Mouse (Mus musculus) CD8-positive naive resting alpha-beta T cell, adult 2 months (primary cell): Measurements from ENCODE around the gene Flywch1.

ENCODE experiments used
- DNase-seq, 2 experiments: peaks; one replicate each; pipeline ENCODE4 v3.0.0; 2022; ENCODE audit warnings: low read depth in 2 of 2, low spot score in 2 of 2

The Flywch1 gene

GRCm38 (mm10) chr17:23771284-23772218 lies at the start of gene Flywch1:
Gene Flywch1, minus strand, starts transcription at chr17:23771602.
- DNase-seq = peak; percentile 92 to 96

GRCm38 (mm10) chr17:23820731-23821130 lies 49.3 kb upstream of the Flywch1 start:
- no peak for DNase-seq

DNA sequence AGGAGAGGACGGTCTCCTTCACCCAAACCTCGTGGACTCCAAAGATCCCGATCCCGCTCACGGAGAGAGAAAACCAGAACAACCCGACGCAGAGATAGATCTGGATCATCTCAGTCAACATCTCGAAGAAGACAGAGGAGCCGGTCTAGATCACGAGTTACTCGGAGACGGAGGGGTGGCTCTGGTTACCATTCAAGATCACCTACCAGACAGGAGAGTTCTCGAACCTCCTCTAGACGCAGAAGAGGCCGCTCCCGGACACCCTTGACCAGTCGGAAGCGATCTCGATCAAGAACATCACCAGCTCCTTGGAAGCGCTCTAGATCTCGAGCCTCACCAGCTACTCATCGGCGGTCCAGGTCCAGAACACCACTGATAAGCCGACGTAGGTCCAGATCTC lies 47.8 kb upstream of the Flywch1 start:
- no peak for DNase-seq

- no peak for DNase-seq
These were observed 47.2 kb upstream of the Flywch1 start for GRCm38 (mm10) chr17:23818579-23818978.

DNA sequence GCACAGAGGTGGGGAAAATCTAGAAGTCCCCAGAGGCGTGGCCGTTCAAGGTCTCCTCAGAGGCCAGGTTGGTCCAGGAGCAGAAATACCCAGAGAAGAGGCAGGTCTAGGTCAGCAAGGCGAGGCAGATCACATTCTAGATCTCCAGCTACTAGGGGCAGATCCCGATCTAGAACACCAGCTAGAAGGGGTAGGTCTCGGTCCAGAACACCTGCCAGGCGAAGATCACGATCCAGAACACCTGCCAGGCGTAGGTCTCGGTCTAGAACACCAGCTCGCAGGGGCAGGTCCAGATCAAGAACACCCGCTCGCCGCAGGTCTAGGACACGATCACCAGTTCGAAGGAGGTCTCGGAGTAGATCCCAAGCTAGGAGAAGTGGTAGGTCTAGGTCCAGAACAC lies 44.2 kb upstream of the Flywch1 start:
- DNase-seq = no peak

- DNase-seq = no peak
These were observed 36.5 kb upstream of the Flywch1 start for GRCm38 (mm10) chr17:23807918-23808317.

DNA sequence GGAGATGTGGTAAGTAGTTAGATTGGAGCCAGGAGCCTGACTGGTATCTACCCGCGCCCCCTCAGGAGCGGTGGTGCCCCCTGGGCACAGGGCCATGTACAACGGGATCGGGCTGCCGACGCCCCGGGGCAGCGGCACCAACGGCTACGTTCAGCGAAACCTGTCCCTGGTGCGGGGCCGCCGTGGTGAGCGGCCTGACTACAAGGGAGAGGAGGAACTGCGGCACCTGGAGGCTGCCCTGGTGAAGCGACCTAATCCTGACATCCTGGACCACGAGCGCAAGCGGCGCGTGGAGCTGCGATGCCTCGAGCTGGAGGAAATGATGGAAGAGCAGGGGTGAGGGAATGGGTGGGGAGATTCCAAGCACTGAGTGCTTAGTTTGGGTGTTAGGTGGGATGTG lies 35.5 kb upstream of the Flywch1 start:
- no peak for DNase-seq

DNA sequence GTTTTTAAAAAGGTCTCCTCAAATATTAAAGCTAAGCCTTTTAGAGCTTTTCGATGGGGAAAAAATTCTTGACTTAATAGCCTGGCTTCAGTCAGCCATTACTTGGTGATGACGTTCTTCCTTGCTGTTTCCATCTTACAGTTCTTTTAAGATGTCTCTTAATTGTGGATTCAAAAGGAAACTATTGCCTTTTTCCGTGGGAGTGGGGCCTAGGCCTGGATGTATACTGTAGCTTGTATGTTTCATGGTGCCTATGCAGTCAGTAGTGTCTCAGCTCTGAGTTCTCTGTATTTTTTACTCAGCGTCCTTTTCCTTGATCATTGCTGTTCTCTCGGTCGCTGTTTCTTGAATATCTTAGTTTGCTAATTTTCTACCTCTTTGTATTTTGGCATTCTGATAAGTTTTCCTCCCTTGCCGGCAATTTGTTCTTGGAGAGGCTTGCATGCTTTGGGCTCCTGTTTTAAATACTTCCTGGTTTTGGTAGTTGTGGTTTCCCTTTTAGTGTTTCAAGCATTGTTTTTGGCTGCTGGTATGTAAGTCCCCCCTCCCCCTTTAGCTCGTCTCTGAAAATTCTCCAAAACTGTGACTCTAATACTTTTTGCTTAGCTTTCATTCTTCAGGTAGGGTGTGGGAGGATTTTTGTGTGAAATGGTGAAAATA lies 33.2 kb upstream of the Flywch1 start:
- DNase-seq = no peak

DNA sequence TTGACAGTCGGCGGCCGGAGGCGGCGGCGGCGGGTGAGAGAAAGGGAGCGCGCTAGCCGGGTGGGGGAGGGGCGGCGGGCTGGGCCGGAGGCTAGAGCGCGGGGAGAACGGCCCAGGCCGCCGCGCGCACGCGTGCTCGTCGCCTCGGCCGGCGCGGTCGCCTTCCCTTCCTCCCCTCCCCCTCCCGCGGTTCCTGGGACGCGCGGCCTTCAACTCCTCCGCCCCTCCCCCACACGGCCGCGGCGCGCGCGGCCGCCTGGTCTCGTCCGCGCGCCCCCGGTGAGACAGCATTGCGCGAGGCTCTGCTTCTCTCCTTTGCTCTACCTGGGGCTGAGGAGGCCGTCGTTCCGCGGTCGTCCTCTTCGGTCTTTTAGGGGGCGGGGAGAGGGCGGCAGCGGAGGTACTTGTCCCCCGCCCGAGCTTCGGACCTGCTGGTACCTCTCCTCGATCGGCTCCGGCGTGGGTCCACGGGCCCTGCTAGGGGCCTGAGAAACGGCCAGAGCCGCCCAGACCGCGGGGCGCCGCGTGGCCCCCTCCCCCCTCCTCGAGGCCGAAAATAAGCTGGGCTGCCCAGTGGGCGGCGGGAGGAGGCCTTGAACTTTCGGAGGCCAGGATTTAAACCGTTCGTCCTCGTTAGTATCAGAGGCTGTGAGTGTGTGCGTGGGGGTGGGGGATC lies 32.1 kb upstream of the Flywch1 start:
- DNase-seq = peak in 1 of 2 experiments; percentile 38

DNA sequence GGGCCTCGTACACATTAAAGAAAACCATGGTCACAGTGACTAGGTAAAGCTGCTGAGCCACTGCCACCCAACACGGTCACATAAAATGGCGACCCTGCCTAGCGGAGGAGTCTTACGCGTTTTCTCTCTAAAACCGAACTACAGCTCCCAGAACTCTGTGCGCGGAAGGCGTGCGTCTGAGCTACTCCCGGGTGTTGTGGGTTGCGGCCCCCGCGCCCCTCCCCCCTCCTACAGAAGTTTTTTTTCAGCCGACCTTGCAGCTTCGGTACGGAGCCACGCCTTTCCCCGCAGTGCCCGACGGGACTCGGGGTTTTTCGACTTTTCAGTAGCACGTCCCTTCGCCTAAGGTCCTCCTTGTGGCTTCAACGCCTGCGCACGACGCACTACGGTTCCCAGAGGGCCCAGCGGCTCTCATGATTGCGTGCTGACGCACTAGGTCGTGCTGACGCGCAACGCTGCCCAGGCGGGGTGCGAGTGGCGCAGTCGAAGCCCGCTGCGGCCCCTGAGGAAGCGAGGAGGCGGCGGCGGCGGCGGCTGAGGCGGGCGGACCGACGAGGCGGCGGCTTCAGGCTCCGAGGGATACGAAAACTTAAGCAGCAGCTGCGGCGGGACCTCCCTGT lies 31.5 kb upstream of the Flywch1 start:
- peak; percentile 94 to 95 for DNase-seq

- DNase-seq = no peak
These were observed 30.2 kb upstream of the Flywch1 start for GRCm38 (mm10) chr17:23801627-23802026.

- DNase-seq = no peak
These were observed 25.9 kb upstream of the Flywch1 start for GRCm38 (mm10) chr17:23797316-23797715.

- DNase-seq = no peak
These were observed 23.9 kb upstream of the Flywch1 start for GRCm38 (mm10) chr17:23795323-23795722.

DNA sequence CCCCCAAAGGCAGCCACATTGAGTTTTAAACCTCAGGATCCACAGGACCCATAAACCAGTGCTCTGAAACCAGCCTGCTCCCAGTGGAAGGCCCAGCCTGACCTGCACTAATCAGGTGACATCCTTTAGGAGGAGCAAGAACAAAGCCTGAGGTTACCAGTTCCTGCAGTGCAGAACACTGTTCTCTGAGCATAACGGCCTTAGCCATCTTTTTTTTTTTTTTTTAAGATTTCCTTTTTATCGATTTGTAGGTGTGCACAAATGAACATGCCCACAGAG lies 19.6 kb upstream of the Flywch1 start:
- DNase-seq = no peak

DNA sequence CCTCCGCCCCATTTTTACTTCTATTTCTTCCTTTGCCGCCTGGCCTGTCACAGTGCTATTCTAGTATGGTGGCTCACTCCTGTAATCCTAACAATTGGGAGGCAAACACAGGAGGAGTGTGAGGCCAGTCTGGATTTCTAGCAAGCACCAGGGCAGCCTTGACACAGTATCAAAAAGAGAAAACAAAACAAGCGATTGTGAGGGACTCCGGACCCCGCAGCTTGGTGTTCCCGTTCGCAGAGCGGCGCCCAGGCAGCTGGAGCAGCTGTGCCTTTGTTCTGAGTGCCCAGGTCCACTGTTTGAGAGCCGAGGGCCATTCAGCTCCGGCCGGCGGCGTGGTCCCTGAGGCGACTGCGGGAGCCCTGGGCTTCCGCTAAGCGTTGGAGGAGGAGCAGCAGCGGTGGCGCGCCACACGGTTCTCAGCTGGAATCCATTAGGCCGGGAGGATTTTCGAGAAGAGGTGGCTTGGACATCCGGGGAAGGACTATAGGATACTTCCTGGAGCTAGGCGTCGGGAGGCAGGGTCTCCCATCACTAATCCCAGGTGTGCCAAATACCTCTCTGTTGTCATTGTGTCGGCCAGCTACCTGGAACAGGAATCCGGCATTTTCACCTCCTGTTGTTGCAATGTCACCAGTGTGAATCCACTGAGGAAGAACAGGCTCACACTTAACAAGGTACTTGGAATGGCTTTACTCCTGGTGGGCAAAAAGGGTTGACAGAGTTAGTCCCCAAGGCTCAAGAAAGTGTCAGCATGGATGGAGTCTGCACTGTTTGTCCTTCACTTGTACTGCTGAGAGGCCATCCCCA lies 19.1 kb upstream of the Flywch1 start, which contains the start of gene Srrm2:
TSS of gene Srrm2 (plus strand) at position 264 of the 810 bp plus-strand sequence.
- DNase-seq = peak in 1 of 2 experiments; percentile 18

- no peak for DNase-seq
These were observed 18.4 kb upstream of the Flywch1 start for GRCm38 (mm10) chr17:23789749-23790268.

GRCm38 (mm10) chr17:23788973-23789372 lies 17.6 kb upstream of the Flywch1 start:
- DNase-seq = no peak

DNA sequence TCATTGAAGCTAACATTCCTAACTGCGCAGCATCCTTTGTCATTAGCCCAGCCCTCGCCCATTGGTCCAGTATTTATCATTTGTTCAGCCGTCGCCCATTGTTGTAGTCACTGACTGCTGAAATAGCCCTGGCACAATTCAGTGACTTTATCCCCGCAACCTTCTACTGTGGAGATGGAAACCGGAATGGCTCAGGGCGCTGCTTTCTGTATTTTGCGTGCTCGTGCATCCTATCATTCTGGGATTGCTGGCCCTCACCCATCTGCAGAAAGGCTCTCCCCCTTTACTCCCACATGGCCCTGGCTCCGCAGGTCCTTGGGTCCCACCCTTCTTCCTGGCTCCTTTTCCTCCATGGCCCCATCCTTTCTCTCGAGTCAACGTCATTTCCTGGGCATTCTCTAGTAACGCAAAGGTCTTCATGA lies 15.1 kb upstream of the Flywch1 start:
- DNase-seq = no peak

DNA sequence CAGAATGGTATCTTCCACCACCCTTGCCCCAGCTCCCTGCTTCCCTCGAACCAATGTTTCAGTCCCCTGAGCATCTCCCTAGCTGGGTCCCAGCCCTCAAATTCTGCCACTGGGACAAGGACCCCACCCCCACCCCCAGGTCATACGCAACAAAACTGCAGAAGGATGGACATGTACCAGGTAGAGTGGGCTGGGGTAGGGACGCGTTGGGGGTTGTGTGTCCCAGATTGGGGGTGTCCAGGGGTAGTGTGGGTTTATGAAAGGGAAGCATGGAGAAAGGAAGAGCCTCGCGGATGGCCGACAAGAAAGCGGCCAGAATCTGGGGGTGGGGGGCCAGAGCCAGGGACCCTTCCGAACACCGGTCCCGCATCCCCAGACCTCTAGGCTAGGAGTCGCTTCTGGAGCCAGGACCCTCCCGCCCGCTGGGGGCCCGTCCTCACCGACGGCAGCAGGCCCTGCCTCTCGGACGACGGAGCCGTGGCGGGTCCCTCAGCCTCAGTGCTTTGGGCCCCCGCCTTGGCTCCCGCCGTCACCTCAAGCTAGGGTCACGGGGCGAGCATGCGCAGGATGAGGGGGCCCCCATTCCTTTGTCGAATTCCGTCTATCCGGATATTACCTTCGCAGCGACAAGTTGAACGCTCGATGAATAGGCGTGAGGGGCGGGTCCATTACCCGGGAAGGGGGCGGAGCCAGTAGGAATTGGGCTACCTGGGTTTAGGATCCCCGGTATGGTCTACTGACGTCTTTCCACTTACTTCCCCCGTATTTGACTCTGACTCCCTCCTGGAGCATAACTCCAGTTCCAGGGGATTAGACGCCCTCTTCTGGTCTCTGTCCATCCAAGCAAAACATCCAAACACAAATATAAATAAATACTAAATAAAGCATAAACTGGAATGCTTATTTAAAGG lies 14.4 kb upstream of the Flywch1 start, which contains the start of gene Flywch2:
TSS of gene Flywch2 (minus strand) at position 521 of the 911 bp plus-strand sequence.
- peak; percentile 46 to 73 for DNase-seq
